Mouse (Mus musculus) fibroblast of lung, adult 2 months (primary cell): ENCODE data around the gene Fblim1.
"Not testable (repeated sequence)": the region's sequence is repeated elsewhere in the genome, so short reads cannot be mapped to it uniquely, and the experiment has no call there.

Experiments used
- DNase-seq: peaks from one replicate; pipeline ENCODE4 v3.0.0-alpha.2; 2011; ENCODE audit warnings: low read depth

Fblim1 gene

DNA sequence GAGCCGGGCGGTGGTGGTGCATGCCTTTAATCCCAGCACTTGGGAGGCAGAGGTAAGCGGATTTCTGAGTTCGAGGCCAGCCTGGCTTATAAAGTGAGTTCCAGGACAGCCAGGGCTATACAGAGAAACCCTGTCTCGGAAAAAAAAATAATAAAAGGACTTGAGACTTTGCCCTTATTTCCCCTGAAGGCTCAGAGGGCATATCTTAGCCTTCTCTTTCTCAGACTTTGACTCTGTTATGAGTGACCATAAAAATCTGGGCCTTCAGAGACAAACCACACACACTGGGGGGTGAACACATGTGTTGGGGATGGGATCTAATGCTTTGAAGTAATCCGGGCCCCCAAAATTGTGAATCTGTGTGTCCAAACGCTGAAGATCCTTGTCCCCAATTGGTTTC is 38.7 kb downstream of the Fblim1 start:
- DNase-seq = not testable (repeated sequence)

DNA sequence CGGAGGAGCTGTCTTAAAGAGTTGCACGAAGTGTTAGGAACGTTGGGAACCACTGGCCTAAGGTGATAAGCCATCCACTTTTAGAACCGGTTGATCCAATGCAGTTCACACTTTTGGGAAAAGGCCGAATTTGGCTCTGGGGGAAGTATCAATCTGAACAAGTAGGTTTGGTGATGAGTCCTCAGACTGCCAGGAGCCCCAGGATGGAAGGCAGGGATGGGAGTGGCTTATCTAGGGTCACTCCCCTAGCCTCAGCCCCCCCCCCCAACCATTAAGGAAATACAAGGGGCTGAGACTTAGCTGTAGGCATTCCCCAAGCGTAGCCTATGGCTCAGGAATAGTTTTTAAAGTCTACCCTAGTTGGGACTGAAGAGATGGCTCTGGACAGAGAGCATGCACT is 39.7 kb downstream of the Fblim1 start:
- no peak for DNase-seq

DNA sequence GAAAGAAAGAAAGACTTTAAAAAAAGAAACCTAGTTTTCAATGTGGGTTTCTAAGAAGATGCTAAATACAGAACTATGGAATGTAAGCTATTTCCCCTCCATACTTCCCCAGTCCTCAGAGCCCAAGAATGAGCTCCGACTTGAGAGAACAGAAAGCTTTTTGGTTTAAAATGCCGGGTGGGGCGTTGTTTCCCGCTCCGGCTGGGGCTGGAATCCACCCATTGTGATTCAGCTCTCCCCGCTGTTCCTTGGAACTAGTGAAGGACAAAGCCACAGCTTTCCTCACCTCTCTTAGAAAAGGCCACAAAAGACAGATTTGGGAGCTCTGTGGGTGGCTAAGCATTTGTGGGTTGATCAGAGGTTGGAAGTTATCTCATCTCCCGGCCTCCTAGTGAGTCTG is 40.6 kb downstream of the Fblim1 start:
- DNase-seq = no peak

DNA sequence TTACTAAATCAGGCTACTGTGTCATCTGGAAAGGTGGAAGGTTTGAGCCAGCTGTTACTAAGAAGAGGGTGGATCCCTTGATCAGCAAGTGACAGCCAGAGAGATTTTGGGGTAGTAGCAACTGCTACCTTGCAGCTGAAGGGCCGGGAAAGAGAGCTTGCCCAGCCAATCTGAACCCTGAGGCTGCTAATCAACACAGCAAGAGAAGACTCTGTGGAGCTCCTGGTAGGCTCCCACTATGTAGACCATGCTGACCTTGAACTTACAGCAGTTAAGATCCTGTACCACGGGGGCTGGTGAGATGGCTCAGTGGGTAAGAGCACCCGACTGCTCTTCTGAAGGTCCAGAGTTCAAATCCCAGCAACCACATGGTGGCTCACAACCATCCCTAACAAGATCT is 41.2 kb downstream of the Fblim1 start:
- no peak for DNase-seq

DNA sequence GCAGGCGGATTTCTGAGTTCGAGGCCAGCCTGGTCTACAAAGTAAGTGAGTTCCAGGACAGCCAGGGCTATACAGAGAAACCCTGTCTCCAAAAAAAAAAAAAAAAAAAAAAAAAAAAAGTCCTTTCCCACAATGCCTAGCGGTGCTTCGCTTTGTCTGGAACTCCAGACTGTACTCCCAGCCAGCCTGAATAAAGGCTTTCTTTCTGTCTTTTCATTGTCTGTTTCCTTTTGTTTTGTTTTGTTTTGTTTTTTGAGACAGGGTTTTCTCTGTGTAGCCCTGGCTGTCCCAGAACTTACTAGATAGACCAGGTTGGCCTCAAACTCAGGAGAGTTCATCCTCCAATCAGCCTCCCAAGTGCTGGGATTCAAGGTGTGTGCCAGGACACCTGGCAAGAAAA is 41.7 kb downstream of the Fblim1 start:
- DNase-seq = no peak

DNA sequence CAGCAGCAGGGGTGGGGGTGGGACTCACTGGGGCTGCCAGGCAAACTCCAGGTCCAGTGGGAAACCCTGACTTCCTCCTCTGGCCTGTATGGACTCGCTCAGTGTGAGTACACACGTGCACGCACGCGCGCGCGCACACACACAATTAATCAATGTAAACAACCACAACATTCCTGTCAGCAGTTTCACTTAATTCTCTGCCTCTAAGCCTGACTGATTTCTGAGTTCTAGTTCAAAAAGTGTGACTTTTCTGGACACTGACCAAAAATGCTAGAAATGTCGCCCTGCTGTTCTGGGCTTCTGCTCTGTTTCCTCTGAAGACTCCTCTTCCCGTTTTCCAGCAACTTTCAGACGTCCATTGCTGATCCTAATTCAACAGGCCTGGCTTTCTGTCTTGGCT is 43.6 kb downstream of the Fblim1 start:
- DNase-seq = no peak

DNA sequence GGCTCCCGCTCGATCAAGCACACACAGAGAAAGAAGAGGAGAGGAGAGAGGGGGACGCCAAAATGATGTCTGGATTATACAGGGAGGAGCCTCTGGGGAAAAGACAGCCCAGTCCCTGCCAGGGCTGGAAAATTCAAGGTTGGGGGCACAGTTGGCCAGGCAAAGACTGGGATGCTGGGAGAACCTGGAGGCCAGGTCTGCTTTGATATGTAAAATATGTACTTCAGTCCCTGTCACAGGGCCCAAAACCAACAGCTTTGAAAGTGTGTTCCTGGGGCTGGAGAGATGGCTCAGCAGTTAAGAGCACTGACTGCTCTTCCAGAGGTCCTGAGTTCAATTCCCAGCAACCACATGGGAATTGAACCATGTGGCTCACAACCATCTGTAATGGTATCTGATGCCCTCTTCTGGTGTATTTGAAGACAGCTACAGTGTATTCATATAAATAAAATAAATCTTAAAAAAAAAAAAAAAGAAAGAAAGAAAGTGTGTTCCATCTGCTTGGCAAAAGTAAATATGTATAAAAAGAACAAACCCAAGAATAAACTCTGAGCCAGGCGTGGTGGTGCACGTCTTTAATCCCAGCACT is 44.5 kb downstream of the Fblim1 start:
- not testable (repeated sequence) for DNase-seq

DNA sequence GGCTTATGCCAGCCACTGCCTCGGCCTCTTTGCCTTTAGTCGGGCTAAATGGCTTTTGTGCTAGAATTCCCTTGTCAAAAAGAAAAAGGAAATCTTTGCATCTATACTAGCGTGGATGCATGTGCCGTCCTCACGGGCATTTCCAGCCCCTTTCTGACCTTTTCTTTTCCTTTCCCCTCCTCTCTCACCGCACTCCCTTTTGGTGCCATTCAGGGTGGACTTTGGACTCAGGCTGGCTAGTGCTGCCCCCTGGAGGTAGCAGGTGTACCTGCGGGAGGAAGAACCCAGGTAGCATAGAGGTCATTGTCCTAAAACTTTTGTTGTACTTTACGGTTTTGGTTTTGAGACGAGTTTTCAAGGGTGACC is 46.0 kb downstream of the Fblim1 start:
- DNase-seq = no peak

DNA sequence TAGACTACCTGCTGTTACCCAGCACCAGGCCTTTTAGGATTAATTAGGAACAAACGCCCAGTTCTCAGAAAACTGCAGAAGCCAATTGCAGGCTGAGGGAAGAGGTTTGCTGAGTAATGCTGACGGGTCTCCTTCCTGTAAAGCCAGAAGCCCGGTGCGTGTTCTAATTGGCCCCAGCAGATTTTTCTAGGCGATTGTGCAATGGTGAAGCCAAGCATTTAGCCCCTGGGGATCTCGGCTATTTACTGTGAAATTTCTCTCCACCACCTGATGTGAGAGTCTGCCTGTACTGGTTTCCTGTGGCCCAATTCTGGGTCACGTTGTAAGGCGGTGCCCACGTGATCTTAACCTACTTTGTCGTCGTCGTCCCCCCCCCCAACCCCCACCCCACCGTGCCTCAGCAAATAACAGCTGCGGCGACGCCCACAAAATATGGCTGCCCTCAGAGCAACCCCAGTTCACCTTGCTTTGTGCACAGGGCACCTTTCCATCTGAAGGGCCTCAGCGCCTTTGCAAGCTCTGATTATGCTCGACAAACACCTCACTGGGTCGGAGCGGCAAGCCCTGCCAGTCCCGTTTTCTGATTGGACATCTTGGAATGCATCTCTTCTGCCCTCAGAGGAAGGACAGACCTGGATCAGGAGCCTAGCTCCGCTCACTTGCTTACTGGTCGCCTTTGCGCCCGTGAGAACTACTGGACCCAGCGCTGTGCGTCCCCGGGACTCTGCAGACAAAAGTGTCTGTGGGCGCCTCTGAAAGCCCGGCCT is 46.6 kb downstream of the Fblim1 start:
- DNase-seq = peak; percentile 97

DNA sequence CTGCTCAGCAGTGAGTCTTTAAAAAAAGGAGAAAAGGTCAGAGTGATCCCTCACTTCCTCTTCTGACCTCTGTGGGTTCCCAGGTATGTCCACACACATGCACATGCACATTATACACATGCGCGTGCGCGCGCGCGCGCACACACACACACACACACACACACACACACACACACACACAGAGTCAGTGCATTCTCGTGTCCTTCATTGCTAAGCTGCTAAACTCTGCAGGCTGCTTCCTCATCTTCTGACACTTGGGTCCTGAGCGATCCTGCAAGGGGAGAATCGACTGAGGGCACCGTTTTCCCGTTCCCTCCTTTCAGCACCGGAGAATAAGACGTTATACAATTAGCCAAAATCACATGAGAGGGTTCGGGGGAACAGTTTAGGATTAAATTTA is 47.2 kb downstream of the Fblim1 start:
- DNase-seq = no peak

DNA sequence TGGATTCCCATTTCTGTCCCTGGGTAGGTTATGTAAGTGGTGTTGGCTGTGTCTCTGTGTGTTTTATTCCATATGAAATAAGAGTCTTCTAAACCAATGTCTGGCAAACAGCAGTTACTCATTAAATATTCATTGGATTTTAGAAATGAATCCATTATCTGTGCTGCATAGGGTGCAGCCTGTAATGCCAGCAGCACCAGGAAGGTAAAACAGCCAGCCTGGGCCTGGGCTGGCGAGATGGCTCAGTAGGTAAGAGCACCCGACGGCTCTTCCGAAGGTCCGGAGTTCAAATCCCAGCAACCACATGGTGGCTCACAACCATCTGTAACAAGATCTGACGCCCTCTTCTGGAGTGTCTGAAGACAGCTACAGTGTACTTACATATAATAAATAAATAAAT is 49.7 kb downstream of the Fblim1 start:
- not testable (repeated sequence) for DNase-seq

DNA sequence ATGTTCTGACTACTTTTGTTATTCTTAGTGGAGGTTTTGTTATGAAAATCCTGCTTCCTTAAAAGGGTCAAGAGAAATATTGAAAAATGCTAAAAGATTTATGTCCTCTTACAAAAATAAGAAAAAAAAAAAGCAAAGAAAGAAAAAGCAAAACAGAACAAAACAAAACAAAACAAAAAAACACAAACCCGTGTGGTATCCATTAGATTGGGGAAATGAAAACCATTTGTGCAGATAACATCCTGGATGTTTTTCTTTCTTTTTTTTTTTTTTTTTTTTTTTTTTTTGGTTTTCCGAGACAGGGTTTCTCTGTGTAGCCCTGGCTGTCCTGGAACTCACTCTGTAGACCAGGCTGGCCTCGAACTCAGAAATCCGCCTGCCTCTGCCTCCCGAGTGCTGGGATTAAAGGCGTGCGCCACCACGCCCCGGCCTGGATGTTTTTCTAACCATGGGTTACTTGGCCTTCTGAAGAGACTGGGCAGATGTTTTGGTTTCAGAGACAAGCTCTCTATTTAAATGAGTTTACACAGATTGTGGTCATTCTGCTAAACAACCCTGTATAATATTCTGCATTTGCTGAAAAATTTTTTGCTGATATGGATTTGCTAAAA is 51.5 kb downstream of the Fblim1 start:
- not testable (repeated sequence) for DNase-seq

DNA sequence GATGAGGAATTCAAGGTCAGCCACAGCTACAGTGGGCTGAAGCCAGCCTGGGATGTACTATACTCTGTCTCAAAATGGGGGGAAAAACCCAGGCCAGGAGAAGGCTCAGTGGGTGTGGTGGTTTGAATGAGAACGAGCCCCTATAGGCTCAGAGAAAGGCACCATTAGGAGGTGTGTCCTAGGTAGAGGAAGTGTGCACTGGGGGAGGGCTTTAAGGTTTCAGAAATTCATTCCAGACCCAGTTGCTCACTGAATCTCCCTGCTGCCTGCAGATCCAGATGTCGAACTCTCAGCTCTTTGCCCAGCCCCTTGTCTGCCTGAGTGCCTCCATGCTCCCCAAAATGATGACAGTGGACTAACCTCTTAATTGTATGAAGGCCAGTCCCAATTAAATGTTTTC is 53.4 kb downstream of the Fblim1 start:
- DNase-seq = no peak

DNA sequence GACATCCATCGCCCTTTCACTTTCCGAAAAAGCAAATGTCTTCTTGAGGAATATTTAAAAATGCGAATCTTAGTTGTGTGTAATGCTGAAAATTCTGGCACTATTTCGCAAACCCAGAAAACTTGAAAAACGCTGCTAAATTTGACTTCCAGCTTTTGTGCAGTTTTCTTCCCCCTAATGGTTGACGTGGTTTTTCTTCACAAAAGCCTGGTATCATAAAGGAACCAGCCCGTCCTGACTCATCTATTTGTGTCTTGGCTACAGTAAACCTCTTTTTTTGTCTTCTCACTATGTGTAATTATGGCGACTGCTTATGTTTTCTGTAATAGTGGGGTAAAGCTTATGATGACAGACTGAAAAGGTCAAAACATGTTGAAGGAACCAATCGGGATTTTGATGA is 58.6 kb downstream of the Fblim1 start:
- no peak for DNase-seq

DNA sequence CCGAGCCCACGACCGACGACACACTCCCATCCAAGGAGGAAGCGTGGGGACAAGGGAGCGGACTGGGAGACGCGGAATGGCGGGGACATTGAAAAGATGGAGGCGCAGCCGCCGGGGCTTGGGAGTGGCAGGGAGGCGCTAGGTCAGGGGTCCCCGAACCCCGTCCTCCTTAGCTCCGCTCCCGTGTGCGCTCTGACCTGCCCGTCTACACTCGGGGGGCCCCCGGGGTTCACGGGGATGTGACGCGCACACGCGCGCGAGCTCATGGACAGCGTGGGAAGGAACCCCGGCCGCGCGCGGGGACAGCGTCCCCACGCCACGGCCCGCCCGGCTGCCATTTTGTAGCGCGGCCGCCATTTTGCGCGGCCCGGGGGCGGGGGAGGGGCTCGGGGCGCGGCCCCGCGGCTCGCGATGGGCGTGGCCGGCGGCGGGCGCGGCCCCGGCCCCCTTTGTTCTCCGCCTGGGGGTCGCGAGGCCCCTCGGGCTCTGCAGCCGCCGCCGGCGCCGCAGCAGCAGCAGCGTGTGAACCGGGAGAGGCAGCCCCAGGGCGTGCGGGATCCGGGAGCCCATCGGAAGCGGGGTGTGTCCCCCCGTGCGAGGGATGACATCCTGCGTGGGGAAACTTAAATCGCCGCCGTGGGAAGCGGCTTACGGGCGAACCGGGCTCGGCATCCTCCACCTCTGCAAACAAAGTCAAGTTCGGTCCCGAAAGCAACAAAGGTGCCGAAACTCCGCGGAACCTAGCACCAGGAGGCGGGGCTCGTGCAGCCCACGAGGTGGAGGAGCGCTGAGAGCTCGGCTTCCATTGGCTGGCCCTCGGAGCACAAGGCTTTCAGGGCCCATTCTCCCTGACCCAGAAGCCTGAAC is 59.3 kb downstream of the Fblim1 start:
- DNase-seq = no peak

DNA sequence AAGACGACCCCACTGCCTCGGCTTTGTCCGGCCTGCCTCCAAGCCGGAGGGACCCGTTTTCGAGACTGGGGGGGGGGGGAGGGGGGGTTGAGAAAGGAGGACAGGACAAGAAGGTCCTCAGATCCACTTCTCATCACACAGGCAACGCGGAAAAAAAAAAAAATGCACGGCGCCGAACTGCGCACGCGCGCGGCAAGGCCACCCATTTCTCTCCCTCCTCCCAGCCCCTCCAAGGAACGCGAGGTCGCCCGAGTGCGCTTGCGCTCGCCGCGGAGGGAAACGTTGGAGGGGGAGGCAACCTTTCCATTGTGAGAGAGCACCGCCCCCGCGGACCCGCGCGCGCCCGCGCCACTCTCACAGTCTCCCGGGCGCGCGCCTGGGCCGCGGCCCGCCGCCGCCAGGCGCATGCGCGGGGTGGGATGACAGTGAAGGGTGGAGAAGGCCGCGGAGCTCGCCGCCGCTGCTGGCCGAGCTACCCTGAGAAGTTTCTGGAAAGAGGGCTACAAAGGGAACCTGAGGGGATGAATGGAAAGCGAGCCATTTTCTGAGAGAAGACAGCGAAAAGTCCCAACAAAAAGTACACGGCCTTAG is 60.1 kb downstream of the Fblim1 start:
- peak; percentile 95 for DNase-seq

DNA sequence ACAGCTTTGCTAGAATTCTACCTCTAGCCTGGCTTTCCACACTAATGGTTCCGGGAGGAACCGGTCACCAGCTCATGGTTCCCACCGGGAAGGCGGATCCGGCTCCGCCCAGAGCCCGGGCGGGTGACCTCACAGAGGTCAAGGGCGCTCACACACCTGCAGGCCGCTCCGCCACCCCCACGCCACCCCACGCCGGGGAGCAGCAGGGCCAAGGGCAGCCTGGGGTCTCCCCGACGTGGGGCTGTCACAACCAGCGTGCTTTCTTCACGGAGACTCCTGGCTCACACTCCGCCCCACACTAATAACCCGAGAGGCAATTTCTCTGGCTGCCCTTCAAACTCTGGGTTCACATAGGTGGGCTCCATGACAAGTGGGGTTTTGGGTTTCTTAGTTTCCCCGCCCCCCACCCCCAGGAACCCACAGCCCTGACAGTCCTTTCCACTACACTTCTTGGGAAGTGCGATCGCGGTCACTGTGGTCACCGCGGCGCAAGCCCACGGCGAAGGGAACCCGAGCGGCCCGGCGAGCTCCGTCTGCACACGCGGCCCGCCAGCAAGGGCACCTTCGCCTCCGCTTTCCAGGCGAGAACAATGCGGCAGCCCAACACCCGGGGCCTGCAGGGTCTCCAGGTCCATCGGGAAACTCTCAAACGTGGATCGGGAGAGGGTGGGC is 60.7 kb downstream of the Fblim1 start:
- DNase-seq = no peak

DNA sequence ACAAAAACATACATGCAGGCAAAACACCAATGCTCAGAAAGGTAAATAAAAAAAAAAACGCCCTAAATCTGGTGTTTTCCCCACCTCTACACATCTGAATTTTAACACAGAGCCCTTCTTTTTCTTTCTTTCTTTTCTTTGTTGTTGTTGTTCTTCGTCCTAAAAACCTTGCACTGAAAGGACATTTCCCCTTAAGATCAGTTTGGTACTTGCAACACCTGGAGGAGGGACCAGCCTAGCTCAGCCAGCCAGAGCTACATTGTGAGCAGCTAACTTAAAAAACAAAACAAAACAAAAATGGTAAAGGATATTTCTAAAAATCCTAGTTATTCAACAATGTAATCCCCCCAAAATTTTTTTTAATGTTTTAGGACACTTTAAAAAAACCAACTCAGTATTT is 61.4 kb downstream of the Fblim1 start:
- no peak for DNase-seq

DNA sequence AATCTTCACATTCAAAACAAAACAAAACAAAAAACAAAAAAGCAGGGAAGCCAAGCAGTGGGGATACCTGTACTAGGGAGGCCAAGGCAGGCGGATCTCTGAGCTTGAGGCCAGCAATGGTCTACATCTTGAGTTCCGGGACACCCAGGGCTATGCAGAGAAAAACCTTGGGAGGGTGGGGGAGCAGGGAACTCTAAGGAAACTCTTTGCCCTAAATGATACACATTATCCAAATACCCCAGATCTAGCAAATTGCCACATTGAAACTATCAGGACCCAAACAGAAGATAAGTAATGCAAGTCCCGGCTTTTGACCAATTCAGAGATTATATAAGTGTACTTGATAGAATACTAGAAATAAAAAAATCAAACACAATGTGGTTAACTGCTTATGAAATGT is 62.3 kb downstream of the Fblim1 start:
- DNase-seq = no peak

DNA sequence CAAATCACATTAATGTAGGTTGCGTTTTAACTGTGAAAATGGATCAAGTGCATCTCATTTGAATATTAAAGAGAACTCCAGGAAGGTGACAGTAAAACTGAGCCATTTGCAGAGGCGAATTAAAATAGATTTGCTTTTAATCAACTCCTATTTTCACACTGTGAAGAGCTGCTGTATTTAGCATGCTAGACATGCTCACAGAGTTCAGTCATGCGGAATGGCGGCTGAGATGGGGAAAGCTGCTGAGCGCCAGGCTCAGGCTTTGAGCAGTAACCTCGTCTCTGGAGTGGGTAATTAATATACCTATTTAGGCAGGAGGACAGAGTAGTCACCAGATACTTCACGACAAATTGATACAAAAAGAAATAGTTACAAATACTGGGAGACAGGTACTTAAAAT is 64.0 kb downstream of the Fblim1 start:
- no peak for DNase-seq

DNA sequence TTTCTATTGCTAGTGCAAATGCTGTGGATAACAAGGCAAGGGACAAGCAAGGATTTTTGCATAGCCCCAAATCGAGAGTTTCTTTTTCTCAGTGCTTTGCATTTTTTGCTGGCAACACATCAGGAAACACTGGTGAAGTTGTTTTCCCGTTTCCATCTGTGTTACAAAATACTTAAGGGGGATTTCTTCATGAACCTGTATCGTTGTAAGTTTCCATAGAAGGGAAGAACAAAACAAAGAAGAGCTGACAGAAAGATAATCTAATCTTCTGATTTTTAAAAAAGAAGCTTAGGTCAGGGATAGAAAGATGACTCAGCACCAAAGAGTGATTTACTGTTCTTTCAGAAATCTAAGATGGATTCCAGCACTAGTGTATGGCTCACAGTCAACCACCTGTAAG is 65.1 kb downstream of the Fblim1 start:
- DNase-seq = no peak
